Mouse (Mus musculus): Measurements from ENCODE around the gene C130074G19Rik. TPM values are rescaled to one million over a fixed set of nuclear protein-coding genes. Genes with fewer than 3 reads are reported as not detected.
A peak's percentile ranks its signal among the peaks of the same experiment; 100 is the strongest.

The C130074G19Rik gene
- total RNA-seq, 2 experiments from 2014 or later = 12.6 to 14.9 TPM

GRCm38 (mm10) chr1:184877306-184877705 is 5.7 kb downstream of the C130074G19Rik start:
- no peak for DNase-seq (ENCODE audit: low spot score in 2 of 2)

- no peak for DNase-seq (ENCODE audit: low spot score in 2 of 2)
These were observed 9.1 kb downstream of the C130074G19Rik start for GRCm38 (mm10) chr1:184873910-184874309.

DNA sequence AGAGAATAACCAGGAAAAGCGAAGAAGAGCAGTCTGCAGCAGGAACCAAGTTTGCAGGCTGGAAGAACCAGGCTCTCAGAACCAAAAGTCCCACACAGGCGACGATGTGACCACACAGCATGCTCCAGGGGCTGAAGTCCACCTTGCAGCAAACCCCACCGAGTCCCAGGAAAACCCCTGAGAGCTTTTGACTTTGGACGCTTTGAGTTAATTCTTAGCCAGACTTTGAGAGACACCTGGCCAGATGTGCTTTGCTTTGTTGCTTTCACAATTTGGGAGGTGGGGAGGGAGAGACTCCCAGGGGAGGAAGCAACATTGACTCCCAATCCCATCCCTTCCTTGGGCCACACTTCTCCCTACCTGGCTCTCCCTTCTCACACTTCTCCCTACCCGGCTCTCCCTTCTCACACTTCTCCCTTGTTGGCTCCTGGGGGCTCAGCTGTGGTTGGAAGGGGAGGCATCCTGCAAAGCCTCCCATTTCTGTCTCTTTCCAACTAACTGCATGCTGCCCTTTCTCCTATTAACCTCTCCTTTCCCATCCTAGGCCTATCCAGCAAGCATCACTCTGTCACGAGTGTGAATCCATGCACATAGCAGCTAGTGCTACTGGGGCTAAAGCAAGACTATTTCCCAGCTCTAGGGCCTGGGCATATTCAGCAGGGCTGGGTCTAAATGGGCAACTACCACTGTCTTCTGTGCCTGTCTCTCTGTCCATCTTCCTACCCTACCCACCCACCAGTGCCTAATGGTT is 10.8 kb downstream of the C130074G19Rik start:
- no peak for DNase-seq (ENCODE audit: low spot score in 2 of 2)

DNA sequence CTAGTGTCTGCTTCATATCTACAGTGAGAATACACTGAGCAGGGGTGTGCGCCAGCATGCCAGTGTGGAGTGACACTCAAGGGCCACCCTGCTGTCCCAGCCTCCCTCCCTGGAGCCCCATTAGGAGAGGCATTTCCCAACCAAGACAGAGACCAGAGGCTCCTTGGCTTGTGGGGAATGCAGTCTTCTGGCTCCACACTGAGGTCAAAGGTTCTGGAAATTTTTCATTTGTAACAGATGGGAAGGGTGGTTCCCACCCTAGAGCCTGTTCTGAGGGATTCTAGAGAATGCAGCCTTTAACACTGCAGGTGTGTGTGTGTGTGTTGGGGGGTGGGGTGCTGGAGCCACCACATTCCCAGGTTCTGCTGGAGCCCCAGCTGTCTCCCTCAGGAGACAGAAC is 11.5 kb downstream of the C130074G19Rik start:
- no peak for DNase-seq (ENCODE audit: low spot score in 2 of 2)

DNA sequence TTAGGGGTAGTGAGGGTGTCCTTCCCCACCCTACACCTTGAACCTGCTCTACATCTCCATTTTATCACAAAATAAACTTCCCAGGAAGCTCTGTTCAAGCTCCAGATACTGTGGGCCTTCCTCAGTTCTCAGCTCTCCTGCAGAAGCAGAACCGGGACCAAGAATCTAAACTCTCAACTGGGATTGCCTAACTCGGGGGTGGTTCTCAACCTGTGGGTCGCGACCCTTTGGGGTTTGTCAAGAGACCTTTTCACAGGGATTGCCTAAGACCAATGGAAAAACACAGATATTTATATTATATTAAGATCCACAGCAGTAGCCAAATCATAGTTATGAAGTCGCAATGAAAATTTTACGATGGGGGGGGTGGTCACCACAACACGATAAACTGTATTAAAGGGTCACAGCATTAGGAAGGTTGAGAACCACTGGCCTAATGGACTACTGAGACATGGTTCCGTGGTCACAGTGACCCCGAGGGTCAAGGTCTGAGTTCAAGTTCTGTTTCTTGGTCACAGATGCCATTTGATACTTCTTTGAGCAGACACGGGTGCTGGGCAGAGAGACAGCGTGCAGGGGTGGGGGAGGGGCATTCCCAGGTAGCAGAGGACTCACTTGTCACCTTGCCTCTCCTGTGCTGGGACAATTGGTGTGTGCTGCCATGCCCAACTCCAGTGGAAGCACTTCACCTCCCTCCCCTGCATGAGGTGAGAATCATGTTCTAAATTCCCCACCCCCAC is 12.2 kb downstream of the C130074G19Rik start:
- DNase-seq (ENCODE audit: low spot score in 2 of 2) = no peak

DNA sequence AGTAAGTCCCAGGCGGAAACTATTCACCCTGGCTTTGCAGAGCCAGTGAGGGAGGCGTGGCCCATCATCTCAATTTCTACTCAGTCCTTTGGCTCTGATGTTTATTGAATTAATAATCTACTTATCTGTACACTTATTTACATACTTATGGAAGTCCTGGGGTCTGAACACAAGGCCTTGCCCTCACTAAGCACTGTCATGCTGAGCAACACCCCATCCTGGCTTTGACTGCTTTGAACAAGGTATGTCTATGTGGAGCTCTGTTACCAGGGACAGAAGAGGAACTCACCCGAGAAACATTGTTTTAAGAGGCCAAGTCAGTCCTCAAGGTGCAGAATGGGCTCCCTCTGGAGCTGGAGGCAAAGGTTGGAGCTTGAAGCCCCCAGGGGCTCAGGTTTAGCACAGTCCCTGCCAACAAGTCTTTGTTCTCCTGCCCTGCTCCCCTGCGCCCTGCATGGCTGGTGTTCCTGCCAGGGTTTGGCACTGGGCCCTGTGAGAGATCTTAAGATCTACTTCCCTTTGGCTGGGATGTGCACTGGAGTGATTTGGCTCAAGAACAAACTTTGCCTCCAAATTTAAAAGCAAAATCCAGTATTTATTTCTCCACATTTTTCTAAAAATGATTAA is 13.0 kb downstream of the C130074G19Rik start:
- DNase-seq (ENCODE audit: low spot score in 2 of 2) = no peak

DNA sequence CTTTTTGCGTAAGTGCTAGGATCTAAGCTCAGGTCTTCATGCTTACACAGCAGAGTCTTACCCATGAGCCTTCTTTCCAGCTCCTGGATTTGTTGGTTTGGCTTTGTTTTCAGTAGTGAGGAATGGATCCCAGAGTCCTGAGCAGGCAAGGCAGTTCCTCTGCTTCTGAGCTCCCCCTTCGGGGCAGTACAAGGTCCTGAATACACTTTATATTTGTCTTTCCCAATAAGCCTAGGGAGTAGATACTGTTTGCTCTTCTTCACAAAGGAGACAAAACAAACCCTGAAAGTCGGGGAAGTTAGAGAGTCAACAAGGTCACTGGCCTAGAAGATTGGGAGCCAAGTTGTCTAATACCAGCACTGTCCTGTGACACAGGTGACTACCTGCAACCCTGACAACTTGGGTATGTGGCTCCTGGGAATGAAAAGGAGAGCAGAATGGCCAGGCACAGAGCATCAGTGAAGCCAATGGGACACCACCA is 15.3 kb downstream of the C130074G19Rik start:
- no peak for DNase-seq (ENCODE audit: low spot score in 2 of 2)

DNA sequence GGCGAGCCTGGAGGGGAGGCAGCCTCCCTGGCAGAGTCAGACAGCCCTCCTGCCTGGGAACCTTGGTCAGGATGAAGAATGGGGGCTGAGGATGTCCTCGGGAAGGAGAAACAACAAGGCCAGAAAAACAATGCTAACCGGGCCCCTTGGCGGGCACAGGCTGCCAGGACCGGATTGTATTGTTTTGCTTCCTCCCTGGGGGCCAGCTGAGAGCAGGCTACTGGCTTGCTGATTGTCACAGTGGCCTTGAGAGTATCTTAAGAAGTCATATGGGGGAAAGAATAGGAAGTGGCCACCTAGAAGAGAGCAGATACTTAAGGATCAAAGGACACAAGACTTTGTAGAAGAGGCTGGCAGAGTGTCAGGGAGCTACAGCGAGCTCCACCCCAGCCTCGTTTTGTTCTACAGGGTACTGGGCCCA is 18.6 kb downstream of the C130074G19Rik start:
- no peak for DNase-seq (ENCODE audit: low spot score in 2 of 2)

DNA sequence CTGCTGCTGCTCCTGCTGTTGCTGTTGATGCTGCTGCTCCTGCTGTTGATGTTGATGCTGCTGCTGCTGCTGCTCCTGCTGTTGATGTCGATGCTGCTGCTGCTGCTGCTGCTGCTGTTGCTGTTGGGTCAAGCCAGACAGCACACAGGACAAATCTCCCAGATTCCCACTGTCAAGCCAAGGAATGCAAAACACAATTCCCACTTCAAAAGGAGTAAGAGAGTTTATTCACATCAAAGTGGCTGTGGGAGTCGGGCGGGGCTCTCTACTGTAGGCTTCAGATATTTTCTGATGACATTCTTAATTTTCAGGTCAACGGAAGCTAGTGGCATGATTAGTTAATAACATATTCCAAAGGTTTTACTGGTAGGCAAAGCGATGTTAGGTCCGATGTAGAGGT is 20.4 kb downstream of the C130074G19Rik start:
- DNase-seq (ENCODE audit: low spot score in 2 of 2) = no peak

DNA sequence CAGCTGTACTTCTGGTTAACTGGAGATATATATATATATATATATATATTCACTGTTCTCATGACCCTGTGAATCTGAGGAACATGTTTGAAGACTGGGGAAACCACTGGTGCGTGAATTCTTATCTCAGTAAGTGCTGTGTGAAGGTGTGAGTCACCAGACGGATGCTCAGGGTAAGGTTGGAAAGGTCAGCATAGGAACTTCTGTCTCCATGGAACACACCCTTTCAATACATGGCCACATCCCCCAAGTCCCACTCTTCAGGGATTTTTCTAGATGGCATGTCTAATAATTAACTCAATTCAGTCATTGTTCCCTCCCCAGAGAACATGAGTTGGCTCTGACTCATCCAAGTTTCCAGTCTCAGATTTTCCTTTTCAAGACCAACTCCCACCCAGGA is 21.5 kb downstream of the C130074G19Rik start:
- no peak for DNase-seq (ENCODE audit: low spot score in 2 of 2)

- no peak for DNase-seq (ENCODE audit: low spot score in 2 of 2)
These were observed 22.7 kb downstream of the C130074G19Rik start for GRCm38 (mm10) chr1:184860276-184860675.

GRCm38 (mm10) chr1:184858253-184858652 is 24.8 kb downstream of the C130074G19Rik start:
- no peak for DNase-seq (ENCODE audit: low spot score in 2 of 2)

- DNase-seq (ENCODE audit: low spot score in 2 of 2) = no peak
These were observed 25.8 kb downstream of the C130074G19Rik start for GRCm38 (mm10) chr1:184857216-184857615.

DNA sequence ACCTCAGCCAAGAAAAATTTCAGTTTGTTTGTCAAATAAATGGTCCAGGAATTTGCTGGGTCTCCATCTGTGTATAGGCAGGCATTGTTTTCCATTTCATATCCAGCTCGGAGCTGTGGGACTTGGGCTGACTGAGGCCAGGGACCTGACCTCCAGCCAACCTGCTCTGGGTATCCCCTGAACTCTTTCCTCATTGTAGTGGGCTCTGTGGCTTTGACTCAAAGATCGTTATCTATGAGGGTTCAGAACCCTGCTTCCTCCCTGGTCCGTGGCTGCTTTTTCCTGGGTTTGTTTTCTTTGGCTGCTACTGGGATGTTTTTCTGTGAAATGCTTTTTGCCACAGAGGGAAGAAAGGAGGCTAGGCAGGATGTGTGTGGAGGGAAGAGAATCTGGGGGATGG is 29.1 kb downstream of the C130074G19Rik start:
- no peak for DNase-seq (ENCODE audit: low spot score in 2 of 2)

GRCm38 (mm10) chr1:184853339-184853738 is 29.7 kb downstream of the C130074G19Rik start:
- peak; percentile 73 to 75 for DNase-seq (ENCODE audit: low spot score in 2 of 2)

DNA sequence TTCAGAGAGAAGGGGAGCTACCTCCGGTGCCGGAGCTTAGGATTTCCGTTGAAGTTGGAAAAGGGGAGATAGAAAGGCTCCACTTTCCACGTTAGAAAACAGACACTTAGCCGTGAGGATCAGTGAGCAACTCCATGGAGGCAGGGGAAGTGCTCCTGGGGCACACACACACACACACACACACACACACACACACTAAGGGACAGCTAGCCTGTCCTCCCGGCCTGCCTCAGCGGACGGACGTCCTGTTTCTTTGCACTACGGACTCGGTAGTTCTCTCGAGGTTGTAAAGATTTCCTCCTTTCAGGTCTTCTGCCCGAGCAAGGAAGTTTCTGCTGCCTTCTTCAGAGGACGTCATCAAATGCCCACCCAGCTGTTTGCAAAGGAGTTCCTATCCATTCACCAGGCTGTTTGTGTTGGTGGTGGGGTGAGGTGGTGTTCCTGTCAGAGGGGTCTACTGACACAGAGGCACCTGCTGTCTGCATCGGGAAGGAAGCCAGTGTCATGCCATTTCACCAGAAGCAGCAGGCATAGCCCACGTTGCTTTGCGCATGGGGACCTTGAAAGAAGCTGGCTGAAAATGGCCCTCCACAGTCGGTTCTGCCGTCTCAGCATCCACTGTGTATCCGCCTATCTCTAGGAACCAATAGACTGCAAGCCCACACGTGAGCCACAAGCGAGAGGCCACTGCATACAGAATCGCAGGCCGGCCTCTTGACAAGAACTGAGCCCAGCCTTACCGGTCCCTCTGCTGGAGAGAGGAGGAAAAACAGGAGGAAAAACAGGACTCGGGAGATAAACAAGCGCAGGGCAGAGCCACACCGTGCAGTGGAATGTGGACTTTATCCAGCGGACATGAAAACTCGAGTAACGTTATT is 31.0 kb downstream of the C130074G19Rik start:
- peak; percentile 74 to 79 for DNase-seq (ENCODE audit: low spot score in 2 of 2)

GRCm38 (mm10) chr1:184851166-184851565 is 31.9 kb downstream of the C130074G19Rik start:
- DNase-seq (ENCODE audit: low spot score in 2 of 2) = no peak

DNA sequence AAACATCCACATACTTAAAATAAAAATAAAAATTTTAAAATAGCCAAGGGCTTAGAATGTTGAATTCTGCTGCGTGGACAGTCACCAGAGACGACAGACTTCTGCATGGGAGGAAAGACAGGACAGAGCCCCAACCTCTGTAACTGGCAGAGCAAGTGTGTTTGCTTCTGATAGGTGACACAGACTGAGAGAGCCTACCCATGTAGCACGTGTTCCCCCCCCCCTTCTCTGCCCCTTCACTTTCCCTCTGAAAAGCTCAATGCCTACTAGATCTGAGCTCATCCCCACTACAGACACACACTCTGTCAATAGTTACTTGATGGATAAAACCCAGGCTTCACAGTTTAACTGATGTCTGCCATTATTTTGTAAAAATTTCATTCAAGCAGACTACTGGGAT is 36.0 kb downstream of the C130074G19Rik start:
- no peak for DNase-seq (ENCODE audit: low spot score in 2 of 2)

GRCm38 (mm10) chr1:184846092-184846750 is 36.8 kb downstream of the C130074G19Rik start, which contains the start of gene Marc2:
TSS of gene Marc2 (minus strand) at chr1:184846451.
- DNase-seq (ENCODE audit: low spot score in 2 of 2) = peak in 1 of 2 experiments; percentile 32

All from layer of hippocampus, postnatal 10 days (tissue).